Mouse (Mus musculus) thymus, postnatal 0 days (tissue): ENCODE measurements around the gene Gm12258. TPM values are rescaled to one million over a fixed set of nuclear protein-coding genes. Genes with fewer than 3 reads are reported as not detected.
A peak's percentile ranks its signal among the peaks of the same experiment; 100 is the strongest.
"Not testable (repeated sequence)": the region's sequence is repeated elsewhere in the genome, so short reads cannot be mapped to it uniquely, and the experiment has no call there.

ENCODE experiments used
- DNase-seq: peaks from one replicate; pipeline ENCODE4 v3.0.0-alpha.2; 2015; ENCODE audit warnings: low spot score
- polyA plus RNA-seq: library from polyadenylated mRNA; unstranded; fragments of >200 nt; fragmentation: Nextera tagmentation; extraction: Ambion mirVana; gene quantifications from 2 replicates; pipeline ENCODE4 v1.2.1, GENCODE M21; 2015

Gene Gm12258
- 19.2 and 20.6 TPM in 2 replicates for polyA plus RNA-seq

- DNase-seq: peak; percentile 97
Observed at GRCm38 (mm10) chr11:58846919-58847461, at the start of gene Gm12258. Gm12258 (plus strand) TSS chr11:58847158.

- DNase-seq: no peak
Observed at GRCm38 (mm10) chr11:58799747-58800146, 47.2 kb upstream of the Gm12258 start.

GRCm38 (mm10) chr11:58801558-58802228 is 45.3 kb upstream of the Gm12258 start, which contains the start of gene Fam183b:
Fam183b (minus strand) TSS chr11:58801960.
- DNase-seq: peak; percentile 15

- DNase-seq: no peak
Observed at GRCm38 (mm10) chr11:58803871-58804270, 43.1 kb upstream of the Gm12258 start.

GRCm38 (mm10) chr11:58804393-58804792 is 42.6 kb upstream of the Gm12258 start:
- no peak for DNase-seq

- peak; percentile 17 for DNase-seq
Observed at GRCm38 (mm10) chr11:58812001-58812400, 35.0 kb upstream of the Gm12258 start.

- DNase-seq: not testable (repeated sequence)
Observed at GRCm38 (mm10) chr11:58814700-58815099, 32.3 kb upstream of the Gm12258 start, which contains the start of gene Olfr313. Olfr313 (plus strand) TSS chr11:58815000.

GRCm38 (mm10) chr11:58815676-58816075 is 31.3 kb upstream of the Gm12258 start:
- DNase-seq: peak; percentile 46

- not testable (repeated sequence) for DNase-seq
Observed at GRCm38 (mm10) chr11:58828937-58829336, 18.0 kb upstream of the Gm12258 start, which contains the start of gene Olfr312. Olfr312 (plus strand) TSS chr11:58829237.

- DNase-seq: peak; percentile 81
Observed at GRCm38 (mm10) chr11:58829764-58830163, 17.2 kb upstream of the Gm12258 start.

- DNase-seq: peak; percentile 84
Observed at GRCm38 (mm10) chr11:58832541-58832940, 14.4 kb upstream of the Gm12258 start.

- not testable (repeated sequence) for DNase-seq
Observed at GRCm38 (mm10) chr11:58838951-58839350, 8.0 kb upstream of the Gm12258 start, which contains the start of gene Olfr311. Olfr311 (plus strand) TSS chr11:58839251.

GRCm38 (mm10) chr11:58847636-58848035 is 678 bp downstream of the Gm12258 start:
- DNase-seq: peak; percentile 68

GRCm38 (mm10) chr11:58849731-58850130 is 2.8 kb downstream of the Gm12258 start:
- DNase-seq: no peak

GRCm38 (mm10) chr11:58860744-58861143 is 13.8 kb downstream of the Gm12258 start:
- no peak for DNase-seq

GRCm38 (mm10) chr11:58867039-58867953 is 20.3 kb downstream of the Gm12258 start, which contains the start of gene 2810021J22Rik:
2810021J22Rik (plus strand) TSS chr11:58867216.
- peak; percentile 95 for DNase-seq

- no peak for DNase-seq
Observed at GRCm38 (mm10) chr11:58867954-58868330, 21.0 kb downstream of the Gm12258 start.

- DNase-seq: no peak
Observed at GRCm38 (mm10) chr11:58870961-58871360, 24.0 kb downstream of the Gm12258 start.

- DNase-seq: peak; percentile 92
Observed at GRCm38 (mm10) chr11:58883756-58884155, 36.8 kb downstream of the Gm12258 start.

GRCm38 (mm10) chr11:58890511-58890910 is 43.6 kb downstream of the Gm12258 start:
- no peak for DNase-seq

- peak; percentile 49 for DNase-seq
Observed at GRCm38 (mm10) chr11:58894456-58894855, 47.5 kb downstream of the Gm12258 start.
